Mouse (Mus musculus): ENCODE measurements at regions not wholly inside any gene's neighbourhood (a gene's known extent, or its start where the extent isn't known, plus 50 kb on each side); places are given as distances from the start of the nearest gene placed in this dataset.

GRCm38 (mm10) chrX:58503573-58503972 lies 405.6 kb upstream of the 4930550L24Rik start:
- no peaks in the 10 kb centered on the region for H3K4me1 ChIP-seq (replicated peaks; ENCODE audit: control insufficient read depth in 2 of 2, insufficient read depth in 2 of 2, low read length in 1 of 2)
- H3K9me3 ChIP-seq (ENCODE audit: control insufficient read depth, low read length) = no peaks in the 10 kb centered on the region
- no peak overlapping the region for H3K4me3 ChIP-seq (ENCODE audit: insufficient read depth in 1 of 2, low read depth in 2 of 2, low read length in 2 of 2)
- no peaks in the 10 kb centered on the region for H3K36me3 ChIP-seq (replicated peaks; ENCODE audit: control insufficient read depth, insufficient read depth, low read depth)
- DNase-seq (ENCODE audit: low read depth in 3 of 3, low spot score in 3 of 3) = no peak
- no peak overlapping the region for H3K9ac ChIP-seq (replicated peaks)
- ATAC-seq (ENCODE audit: insufficient read depth) = no peak
- no peaks in the 10 kb centered on the region for H3K27me3 ChIP-seq (ENCODE audit: control insufficient read depth, insufficient read depth, low read length)
- 14% methylated on average over 1 of the region's 1 CpGs for WGBS (ENCODE audit: insufficient replicate concordance)
- TF ChIP-seq CTCF (IDR thresholded peaks at IDR 0.05; ENCODE audit: low read depth) (no peak), EP300 (IDR thresholded peaks at IDR 0.05; ENCODE audit: low read depth) (no peak)
- H3K27ac ChIP-seq = no peak overlapping the region
- no peak overlapping the region for H3K4me2 ChIP-seq (ENCODE audit: low read depth)

GRCm38 (mm10) chrX:58514925-58515324 lies 394.2 kb upstream of the 4930550L24Rik start:
- ATAC-seq (ENCODE audit: insufficient read depth) (no peak), DNase-seq (ENCODE audit: low read depth in 3 of 3, low spot score in 3 of 3) (no peak)
- no peaks in the 10 kb centered on the region for H3K4me1 ChIP-seq (replicated peaks; ENCODE audit: control insufficient read depth in 2 of 2, insufficient read depth in 2 of 2, low read length in 1 of 2)
- no peak overlapping the region for H3K4me2 ChIP-seq (ENCODE audit: low read depth)
- WGBS (ENCODE audit: insufficient replicate concordance) = 35% methylated on average over 5 of the region's 5 CpGs
- H3K27me3 ChIP-seq (ENCODE audit: control insufficient read depth, insufficient read depth, low read length) = no peaks in the 10 kb centered on the region
- no peaks in the 10 kb centered on the region for H3K36me3 ChIP-seq (replicated peaks; ENCODE audit: control insufficient read depth, insufficient read depth, low read depth)
- H3K4me3 ChIP-seq (ENCODE audit: insufficient read depth in 1 of 2, low read depth in 2 of 2, low read length in 2 of 2) = no peak overlapping the region
- H3K9ac ChIP-seq (replicated peaks) = no peak overlapping the region
- no peaks in the 10 kb centered on the region for H3K9me3 ChIP-seq (ENCODE audit: control insufficient read depth, low read length)
- TF ChIP-seq EP300 (IDR thresholded peaks at IDR 0.05; ENCODE audit: low read depth) (no peak), CTCF (IDR thresholded peaks at IDR 0.05; ENCODE audit: low read depth) (no peak)
- H3K27ac ChIP-seq = no peak overlapping the region

Data from liver, embryonic 14.5 days (tissue).